Mouse (Mus musculus) 3T3-L1 (cell line): ENCODE results near the gene Elmo2.
A peak's percentile ranks its signal among the peaks of the same experiment; 100 is the strongest.

Experiments
- DNase-seq: peaks from one replicate; pipeline ENCODE4 v3.0.0-alpha.2; 2015; ENCODE audit warnings: low read depth, low spot score

The Elmo2 gene

DNA sequence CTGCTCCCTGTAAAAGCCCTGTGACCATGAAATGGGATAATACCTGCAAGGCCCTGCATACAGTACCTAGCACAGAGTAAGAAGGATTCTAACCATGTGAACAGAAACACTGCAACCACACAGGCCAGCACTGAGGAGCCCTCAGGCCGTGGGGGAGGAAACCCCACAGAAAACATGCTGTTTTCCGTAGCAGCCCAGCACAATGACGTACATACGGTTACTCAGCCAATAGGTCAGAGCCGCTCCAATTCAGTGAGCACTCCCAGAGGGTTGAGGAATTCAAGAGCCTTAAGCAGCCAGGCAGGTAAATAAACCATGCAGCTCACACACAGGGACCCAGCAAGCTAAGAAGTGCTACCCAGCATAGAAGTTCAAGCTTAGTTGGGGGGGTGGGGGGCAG is 2.4 kb downstream of the Elmo2 start:
- DNase-seq: no peak

DNA sequence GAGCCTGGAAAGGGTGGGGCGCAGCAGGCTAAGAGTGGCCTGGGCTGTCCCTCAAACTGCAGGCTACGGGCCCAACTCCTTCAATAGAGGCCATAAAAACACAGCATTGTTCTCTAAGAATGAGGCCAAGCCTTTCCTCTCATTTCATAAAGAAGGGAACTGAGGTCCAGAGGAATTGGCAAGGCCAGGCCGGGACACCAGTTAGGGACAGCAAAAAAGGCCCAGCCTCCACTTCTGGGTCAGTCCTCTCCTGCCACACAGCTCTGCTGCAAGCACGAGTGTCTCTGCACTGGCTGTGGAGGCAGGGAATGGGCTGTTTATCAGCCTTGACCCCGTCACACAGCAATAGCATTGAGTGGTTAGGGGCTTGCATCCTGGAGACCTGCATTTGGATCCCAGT is 2.8 kb downstream of the Elmo2 start:
- no peak for DNase-seq

DNA sequence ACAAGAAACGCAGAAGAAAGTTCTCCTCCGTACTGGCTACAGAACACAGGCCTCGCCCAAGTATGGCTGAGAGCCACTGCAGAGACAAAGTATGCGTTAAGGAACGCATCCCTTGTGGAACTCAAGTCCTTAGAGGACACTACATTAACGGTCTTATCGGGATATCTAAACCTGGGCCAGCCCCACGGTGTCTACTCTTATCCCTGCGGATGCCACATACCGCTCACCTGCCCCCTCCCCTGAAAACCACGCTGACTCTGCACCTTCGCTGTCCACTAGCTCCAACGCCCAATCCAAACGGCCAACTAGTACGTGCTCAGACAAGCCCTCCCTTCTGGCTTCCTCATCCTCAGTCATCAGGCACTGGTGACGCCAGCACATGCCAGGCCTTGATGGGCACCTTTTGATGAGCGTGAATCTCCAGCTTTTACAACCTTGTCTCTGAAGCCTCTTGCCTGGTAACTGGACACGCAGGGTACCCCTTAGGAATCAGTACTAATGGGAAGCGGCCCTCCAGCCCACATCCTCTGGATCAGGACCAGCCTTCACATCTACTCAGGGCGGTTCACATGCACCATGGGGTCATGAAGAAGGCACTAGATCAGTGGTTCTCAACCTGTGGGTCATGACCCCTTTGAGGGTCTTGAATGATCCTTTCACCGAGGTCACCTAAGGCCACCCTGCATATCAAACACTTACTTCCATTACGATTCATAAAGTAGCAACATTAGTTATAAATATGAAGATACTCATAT is 4.1 kb downstream of the Elmo2 start:
- no peak for DNase-seq

DNA sequence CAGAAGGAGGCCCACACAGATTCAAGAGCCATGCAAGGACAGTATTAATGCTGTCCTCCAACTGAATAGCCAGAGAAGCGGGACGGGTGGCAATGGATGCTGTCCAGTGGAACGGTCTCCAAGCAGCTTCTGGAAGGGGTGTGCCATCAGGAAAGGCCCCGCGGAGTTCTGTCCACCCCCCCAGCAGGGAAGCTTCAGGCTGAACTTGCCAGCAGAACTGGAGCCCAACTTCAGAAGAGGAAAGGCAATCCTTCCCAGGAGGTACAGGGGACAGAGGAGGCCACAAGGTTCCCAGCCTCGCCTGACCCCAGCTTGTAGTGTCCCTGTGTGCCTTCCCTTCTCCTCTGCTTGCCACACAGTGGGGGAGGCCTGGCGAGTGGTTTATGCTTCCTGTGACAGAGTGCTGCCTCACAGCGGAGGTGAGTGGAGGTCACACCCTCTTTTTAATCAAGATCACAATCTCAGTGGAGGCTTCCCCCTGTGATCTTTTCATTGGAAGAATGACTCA is 4.8 kb downstream of the Elmo2 start:
- no peak for DNase-seq

DNA sequence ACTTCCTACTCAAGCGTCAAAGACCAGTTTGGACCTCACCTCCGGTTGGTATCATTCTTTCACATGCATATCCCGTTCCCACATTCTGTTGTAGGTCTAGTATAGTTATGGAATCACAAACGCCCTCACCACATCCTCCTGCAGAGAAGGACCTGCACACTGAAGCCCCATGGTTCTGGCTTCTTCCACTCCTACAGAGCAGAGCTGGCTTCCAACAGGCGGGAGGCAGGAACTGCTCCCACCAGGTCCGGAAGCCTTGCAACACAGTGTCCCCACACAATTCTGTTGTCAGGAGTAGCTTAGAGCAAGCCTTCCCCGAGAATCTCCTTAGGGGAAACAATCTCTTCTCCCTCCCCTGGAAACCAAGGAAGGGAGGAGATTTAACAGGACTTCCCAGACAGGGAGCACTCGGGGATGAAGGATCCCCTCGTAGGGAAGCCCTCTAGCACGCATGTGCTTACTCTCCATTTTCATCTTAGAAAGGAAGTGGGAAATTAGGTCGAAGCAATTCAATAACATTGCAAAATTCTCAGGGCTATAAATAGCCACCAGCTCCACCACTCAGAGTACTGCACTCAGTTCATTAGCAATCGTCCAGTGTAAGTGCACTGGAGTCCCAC is 5.6 kb downstream of the Elmo2 start:
- no peak for DNase-seq

DNA sequence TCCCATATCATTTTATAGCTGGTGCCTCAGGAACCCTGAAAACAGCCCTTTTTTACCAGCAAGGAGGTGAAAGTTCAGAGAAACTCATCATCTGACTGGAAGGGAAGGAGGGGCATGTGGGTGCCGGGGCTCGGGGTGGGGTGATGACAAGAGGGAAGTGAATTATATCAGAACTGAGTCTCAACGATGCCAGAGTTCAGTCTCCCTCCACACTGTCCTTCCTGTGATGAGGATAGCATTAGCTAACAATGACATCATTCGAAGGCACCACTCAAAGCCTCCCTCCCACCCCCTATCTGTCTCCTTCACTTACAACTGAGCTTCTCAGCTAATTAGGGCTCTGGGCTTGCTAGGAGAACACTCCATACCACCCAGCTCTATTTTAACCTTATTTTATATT is 6.8 kb downstream of the Elmo2 start:
- DNase-seq: peak; percentile 27

DNA sequence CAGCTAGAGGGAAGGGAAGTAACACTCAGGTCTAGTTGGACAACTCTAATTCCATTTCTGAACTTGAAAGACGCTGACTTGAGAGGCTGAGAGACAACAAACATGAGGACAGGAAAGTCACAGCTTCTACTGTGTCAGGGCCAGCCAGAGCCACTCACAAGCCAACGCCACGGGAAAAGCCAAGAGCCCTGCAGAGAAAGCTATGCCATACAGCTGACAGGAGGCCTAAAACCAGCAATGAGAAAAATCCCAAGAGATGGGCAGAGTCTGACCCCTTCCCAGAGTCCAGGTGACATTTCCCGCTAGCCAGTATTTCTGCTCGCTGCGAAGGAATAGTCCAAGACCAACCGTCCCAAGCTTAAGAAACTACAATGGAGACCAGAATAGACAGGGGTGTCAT is 7.3 kb downstream of the Elmo2 start:
- no peak for DNase-seq

DNA sequence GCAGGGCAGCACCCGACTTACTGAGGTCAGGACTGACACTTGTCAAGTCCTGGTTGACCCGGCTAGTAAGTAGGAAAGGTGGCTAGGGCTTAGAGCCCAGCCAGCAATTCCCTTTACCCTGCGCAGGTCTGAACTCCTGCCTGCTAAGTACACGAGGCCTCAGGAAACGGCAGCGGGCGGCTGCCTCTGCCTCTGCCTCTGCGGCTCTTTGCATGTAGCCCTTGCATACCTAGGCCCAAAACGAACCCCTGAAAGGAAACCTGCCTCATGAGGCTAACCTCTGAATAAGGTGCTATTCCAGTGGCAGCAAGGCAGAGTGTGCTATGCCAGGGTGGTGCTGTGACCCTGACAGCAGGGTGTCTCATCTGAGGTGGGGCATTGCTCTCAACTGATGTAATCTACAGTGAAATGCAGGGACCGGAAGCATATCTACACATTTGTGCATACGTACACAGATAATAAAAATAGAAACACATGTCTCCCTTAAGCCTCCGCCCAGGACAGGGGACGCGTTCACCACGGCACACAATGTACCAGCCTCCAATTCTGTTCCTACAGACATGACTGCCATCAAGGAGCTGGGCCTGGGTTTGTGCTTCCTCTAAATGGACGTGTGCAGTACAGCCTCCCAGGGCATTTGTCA is 8.5 kb downstream of the Elmo2 start:
- no peak for DNase-seq

DNA sequence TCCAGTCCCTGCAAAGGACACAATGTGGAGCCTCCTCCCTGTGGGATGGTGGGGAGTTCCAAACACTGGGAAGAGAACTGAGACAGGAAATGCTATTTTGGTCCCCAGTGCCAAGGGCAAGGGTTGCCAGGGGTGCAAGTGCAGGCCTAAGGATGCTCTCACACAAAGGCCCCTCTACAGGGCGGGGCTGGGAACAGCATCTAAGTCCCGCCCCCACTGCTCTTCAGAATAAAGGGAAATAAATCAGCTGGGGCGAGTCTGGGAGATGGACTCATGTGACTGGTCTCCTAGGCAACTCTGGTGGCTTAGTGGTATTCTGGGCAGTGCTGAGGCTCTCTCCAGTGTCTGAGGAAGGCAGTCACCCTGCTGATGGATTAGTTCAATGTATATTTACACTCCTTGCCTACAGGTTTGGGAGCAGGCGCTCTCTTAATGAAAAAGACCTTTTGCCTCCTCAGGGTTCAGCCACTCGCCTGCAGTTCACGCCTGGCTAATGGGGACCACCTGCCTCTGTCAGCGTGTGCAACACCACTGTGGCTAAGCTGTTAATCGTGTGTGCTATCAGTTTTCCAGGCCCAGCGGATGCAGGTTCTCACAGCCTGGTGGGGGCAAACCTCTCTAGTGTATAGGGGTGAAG is 9.3 kb downstream of the Elmo2 start:
- DNase-seq: peak; percentile 81

DNA sequence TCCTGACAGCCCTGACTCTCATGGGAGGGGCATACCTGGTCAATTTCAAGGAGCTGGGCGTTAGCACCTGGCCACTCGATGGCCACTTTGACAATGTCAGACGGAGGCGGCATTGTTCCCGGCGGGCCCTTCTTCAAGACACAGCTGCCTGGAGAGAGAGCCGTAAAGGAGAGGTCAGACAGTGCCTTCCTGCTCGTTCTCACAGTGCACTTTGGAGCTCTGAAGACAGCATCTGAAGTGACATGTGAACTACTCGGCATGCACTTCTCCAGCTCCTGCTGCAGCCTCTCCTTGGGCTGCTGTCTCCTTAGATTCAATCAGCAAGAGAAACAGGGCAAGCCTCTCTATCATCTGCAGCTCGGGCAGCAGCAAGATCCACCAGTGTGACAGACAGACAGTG is 10.1 kb downstream of the Elmo2 start:
- DNase-seq: no peak

DNA sequence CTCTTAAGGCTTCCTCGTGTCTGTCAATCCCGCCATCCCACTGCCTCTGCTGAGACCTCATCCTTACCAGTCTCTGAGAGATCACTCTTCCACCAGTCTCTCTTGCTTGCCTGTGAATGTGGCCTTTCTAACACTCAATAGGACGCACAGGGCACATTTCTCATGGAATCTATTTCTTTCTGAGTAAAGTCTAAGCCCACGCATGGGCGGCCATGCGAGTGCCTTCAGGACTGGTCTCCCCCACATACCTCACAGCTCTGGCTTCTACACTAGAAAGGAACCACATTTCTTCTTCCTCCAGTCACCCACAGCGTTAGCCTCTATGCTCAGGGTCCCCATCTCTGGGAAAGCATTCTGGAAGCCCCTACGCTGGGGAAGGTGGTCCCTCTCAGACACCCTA is 12.1 kb downstream of the Elmo2 start:
- DNase-seq: no peak

DNA sequence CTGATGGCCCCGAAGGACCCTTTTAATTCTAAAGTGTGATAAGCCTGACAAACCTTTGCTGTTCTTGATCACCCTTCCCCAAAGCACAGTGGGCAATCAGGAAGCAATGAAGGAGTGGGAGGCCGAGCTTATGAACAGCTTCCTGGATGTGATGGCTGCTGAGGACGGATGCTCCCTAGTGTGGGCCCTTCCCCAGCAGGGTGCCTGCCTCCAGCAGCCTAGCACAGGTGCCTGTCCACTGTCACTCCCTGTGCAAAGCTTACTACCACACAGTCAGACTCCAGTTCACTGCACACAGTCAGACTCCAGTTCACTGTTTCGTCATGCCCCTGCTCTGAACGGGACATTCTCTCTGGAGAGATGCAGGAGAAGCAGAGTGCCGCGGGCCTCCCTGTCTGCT is 13.9 kb downstream of the Elmo2 start:
- DNase-seq: no peak

DNA sequence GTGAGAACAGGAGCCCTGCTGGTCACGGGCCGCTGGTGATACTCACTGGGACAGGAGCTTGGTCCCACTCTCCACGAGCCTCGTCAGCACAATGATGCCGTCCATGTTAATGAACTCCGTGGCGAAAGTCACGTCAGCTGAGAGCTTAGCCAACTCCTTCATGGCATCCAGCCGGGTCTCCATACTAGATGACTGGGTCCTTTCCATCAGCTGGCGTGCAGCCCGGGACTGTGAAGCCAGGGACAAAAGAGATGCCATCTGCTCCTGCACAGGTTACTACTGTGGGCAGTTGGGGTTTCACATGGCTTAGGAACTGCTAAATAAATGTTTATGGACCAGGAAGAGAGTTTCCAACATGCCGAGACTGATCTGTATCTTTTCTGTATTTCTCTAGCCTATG is 14.7 kb downstream of the Elmo2 start:
- no peak for DNase-seq

DNA sequence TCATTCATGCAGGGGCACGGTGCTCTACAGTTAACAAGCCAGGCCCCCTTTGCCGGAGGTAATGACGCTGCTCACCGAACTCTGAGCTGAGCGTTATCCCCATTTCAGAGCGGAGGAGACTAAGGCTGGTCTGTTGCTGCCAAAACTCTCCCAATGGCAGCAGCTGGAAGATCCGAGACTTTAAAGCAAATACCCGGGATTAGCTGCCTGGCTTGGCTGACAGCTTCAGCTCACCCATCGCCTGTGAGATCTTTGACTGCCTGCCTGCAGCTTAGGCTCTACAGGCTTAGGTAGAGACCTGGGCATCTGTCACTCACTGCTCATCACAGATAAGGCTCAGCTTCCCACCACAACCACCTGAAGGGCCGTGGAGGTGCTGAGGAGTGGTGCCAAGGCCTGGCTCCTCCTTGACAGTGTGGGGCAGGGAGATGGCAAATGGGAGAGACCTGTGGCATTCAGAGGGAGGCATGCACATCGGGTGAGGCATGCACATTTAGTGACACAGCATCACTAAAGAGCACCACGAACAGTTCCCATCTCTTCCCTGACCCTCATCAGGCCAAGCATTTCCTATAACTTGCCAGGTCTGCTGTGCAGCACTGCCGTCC is 15.4 kb downstream of the Elmo2 start:
- no peak for DNase-seq

DNA sequence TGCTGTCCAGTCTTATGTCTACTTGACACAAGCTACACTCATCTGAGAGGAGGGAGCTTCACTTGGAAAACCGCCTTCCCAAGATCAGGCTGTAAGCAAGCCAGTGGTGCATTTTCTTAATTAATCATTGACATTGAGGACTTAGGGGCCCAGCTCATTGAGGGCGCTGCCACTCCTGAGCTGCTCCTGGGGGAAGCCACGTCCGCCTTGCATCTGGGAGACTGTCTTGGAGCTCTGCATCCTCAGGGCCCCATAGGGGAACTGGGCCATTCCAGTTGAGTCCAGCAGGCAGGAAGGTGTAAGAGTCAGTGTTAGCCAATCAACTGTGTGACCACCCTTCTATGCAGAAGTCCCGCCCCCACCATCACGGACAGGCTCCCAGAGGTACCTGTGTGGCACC is 18.5 kb downstream of the Elmo2 start:
- no peak for DNase-seq

DNA sequence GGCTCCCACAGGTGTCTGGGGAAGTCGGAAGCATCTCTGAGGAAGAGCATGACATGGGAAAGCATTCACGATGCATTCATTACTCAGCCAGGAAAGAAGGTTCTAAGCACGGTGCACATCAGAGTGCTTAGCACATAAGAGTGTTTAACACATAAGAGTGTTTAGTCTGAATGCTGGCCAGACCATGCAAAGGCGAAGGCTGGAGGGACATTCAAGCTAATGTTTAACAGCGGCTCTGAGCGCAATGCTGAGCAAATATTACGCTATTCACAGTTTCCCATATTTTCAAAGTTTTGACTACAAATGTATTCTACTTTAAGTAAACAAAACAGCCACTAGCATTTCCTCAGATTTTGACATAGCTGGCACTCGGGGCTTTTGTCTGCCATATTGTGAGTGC is 20.8 kb downstream of the Elmo2 start:
- DNase-seq: no peak

DNA sequence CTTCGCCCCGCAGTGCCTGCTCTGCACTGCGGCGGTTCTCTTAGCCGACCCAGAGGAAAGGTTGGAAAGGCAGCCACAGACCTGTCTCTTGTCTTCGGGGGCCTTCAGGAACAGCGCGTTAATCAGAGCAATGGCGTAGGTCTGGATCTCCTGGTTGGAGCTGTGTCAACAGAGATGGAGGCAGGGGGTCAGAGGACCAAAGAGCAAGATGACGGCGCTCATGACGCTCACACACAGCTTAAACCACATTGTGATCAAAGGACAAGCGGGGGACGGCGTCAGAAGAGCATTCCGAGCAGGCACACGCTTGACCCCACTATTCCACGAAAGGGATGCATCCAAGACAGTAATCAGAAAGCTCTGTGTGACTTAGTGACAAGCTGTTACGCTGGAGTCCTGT is 21.5 kb downstream of the Elmo2 start:
- DNase-seq: no peak

DNA sequence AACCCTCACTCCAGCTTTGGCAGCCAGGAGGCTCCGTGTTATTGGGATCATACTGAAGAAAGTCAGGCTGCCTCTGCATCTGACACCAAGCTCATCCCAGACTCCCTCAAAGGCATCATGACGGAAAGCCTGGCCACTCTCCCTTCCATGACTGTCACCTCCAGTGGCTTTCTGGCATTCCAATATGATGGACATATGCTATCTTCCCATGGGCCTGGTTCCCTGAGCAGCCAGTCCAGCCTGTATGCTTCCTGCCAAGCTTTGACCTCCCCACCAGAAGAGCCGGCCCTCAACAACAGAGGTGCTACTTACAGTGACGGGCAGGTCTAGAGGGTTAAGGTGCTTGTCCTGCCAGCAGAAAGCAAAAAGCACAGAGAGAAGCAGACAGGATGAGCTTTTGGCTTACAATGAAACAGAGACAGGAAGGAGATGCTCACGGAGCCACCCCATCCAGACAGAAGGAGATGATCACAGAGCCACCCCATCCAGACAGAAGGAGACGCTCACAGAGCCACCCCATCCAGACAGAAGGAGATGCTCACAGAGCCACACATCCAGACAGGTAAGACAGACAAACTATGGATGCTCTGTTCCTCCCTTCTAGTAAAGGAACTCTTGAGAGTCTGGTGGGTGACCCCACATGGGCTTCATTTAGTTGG is 22.8 kb downstream of the Elmo2 start:
- no peak for DNase-seq

DNA sequence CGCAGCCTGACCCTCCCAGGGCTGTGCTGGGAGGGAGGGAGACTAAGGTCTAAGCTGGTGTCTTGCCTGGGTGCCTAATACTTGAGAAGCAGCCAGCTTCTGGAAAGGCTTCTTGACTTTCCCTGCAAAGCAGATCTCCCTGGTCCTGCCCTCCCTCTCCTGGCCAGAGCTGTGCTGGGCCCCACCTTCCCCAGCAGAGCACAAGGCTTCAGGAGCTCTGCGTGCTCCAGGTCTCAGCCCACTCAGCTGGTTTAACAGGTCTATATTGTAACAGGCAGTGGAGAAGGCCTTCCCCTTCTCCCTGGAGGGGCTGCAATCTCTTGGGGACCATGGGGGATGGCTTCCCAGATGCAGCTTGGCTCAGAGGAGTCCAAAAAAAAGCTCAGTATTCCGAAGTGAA is 24.9 kb downstream of the Elmo2 start:
- DNase-seq: no peak

DNA sequence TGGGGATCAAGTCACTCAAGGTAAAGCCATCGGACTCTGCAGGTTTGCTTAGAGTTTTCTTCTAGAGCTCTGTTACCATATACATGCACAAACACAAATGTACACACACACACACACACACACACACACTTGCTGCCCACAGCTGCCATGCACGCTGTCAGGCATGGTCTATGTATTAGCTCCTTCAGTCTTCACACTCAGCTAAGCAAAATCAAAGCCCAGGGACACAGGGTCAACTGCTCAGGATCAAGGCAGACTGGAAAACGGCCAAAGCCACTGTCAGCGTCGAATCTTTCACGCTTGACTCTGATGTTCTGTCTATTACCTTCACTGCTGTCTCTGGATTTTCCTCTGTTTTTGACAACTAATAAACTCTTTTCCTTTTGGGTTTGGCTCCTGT is 25.4 kb downstream of the Elmo2 start:
- no peak for DNase-seq

DNA sequence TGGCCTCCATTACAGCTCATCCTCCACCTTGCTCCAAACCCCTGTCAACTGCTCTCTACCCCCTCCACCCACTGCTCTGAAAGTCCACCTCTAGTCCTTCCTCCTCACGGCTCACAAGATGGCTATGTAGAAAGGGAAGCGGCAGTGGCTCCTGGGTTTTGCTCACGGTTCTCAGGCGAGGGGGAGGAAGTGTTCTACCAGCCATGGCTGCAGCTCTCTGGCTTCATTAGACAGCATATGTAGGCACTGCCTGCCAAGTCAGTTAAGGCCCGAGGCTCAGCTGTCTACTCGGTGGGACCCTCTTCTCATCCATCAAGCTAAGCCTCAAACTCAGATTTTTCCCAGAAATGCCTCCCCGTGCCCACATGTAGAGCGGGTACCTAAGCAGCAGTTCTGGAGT is 25.9 kb downstream of the Elmo2 start:
- DNase-seq: no peak

DNA sequence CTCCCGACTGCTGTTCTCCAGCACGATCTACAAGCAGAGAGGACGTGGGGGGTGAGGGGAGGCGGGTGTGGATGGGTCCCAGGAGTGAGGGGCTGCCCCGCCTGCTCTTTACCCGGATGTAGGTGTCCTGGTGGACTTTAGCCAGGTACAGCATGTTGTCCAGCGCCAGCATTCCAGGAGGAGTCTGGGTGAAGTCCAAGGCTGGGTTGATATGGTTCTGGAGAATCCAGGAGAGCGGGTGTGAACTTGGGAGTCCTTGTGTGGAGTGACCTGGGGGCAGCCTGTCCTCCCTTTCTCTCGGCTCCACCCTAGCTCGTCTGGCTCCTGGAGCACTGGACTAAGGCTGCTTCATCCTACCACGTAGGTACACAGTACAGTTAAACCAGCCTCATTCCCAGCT is 28.9 kb downstream of the Elmo2 start:
- no peak for DNase-seq
